Mouse (Mus musculus) MEL (cell line): ENCODE data around the gene Tnnc1. TPM values are rescaled to one million over a fixed set of nuclear protein-coding genes. Genes with fewer than 3 reads are reported as not detected.
A peak's percentile ranks its signal among the peaks of the same experiment; 100 is the strongest.

Experiments
- DNase-seq: peaks from one replicate; pipeline ENCODE4 v3.0.0; 2011; ENCODE audit warnings: low read depth, low spot score
- H3K27ac ChIP-seq: 2 replicates; pipeline ENCODE4 v1.5.1; 2012; ENCODE audit warnings: low read depth, mild to moderate bottlenecking, control low read depth, low read length, moderate library complexity; ENCODE audit not compliant: control insufficient read depth
- H3K27me3 ChIP-seq, 2 experiments: fragments of 150-350 bp in 1 of 2; sonication (generic) in 1 of 2; 2 replicates each; pipeline ENCODE4 v1.6.1; 2012; ENCODE audit warnings: low read length in 2 of 2, mild to moderate bottlenecking in 2 of 2, improper control_type of control experiment in 1 of 2, moderate library complexity in 1 of 2; ENCODE audit not compliant: insufficient read depth in 2 of 2, control insufficient read depth in 1 of 2
- H3K36me3 ChIP-seq, 2 experiments: 2 replicates each; pipeline ENCODE4 v1.6.1; 2012 to 2014; ENCODE audit warnings: low read length in 2 of 2, improper control_type of control experiment in 1 of 2, inconsistent platforms in 1 of 2, mild to moderate bottlenecking in 1 of 2; ENCODE audit not compliant: insufficient read depth in 2 of 2, control insufficient read depth in 1 of 2
- H3K4me1 ChIP-seq, 2 experiments: fragments of 150-350 bp in 1 of 2; sonication (generic) in 1 of 2; 2 replicates each; pipeline ENCODE4 v1.6.1; 2012; ENCODE audit warnings: low read length in 2 of 2, improper control_type of control experiment in 1 of 2, mild to moderate bottlenecking in 1 of 2; ENCODE audit not compliant: insufficient read depth in 2 of 2, control insufficient read depth in 1 of 2
- H3K4me3 ChIP-seq, 2 experiments: fragments of 150-350 bp in 1 of 2; sonication (generic) in 1 of 2; 2 replicates each; pipeline ENCODE4 v1.5.1; 2012; ENCODE audit warnings: low read depth in 2 of 2, low read length in 2 of 2, mild to moderate bottlenecking in 2 of 2, moderate library complexity in 2 of 2, control low read depth in 1 of 2, improper control_type of control experiment in 1 of 2; ENCODE audit not compliant: control insufficient read depth in 1 of 2, insufficient read depth in 1 of 2
- H3K79me2 ChIP-seq: 2 replicates; pipeline ENCODE4 v1.6.1; 2012; ENCODE audit warnings: mild to moderate bottlenecking, low read length, moderate library complexity; ENCODE audit not compliant: control insufficient read depth, poor library complexity, insufficient read depth
- H3K9ac ChIP-seq: 2 replicates; pipeline ENCODE4 v1.6.1; 2012; ENCODE audit warnings: low read depth, mild to moderate bottlenecking, control low read depth, low read length, moderate library complexity; ENCODE audit not compliant: control insufficient read depth, poor library complexity, severe bottlenecking
- H3K9me3 ChIP-seq: fragments of 150-350 bp; sonication (generic); replicated peaks from 2 replicates; pipeline ENCODE4 v1.6.1; 2012; ENCODE audit warnings: mild to moderate bottlenecking, low read length, improper control_type of control experiment, moderate library complexity; ENCODE audit not compliant: insufficient read depth
- BHLHE40 ChIP-seq: IDR thresholded peaks from 2 replicates; pipeline ENCODE4 v1.6.1; 2012; ENCODE audit warnings: low read depth, mild to moderate bottlenecking, inconsistent platforms, low read length, improper control_type of control experiment, borderline replicate concordance
- CTCF ChIP-seq, 3 experiments: IDR thresholded peaks in 2 of 3; conservative IDR thresholded peaks in 1 of 3; 2 replicates each; pipeline ENCODE4 v1.5.1; 2011 to 2012; ENCODE audit warnings: low read length in 3 of 3, low read depth in 2 of 3, mild to moderate bottlenecking in 2 of 3, improper control_type of control experiment in 1 of 3, inconsistent platforms in 1 of 3, mixed read lengths in 1 of 3, moderate library complexity in 1 of 3; ENCODE audit not compliant: control insufficient read depth in 1 of 3, insufficient read depth in 1 of 3, poor library complexity in 1 of 3, severe bottlenecking in 1 of 3
- E2F4 ChIP-seq: IDR thresholded peaks from 2 replicates; pipeline ENCODE4 v1.6.1; 2011; ENCODE audit warnings: low read depth, low read length, improper control_type of control experiment, borderline replicate concordance
- EP300 ChIP-seq, 2 experiments: IDR thresholded peaks; 2 replicates each; pipeline ENCODE4 v1.6.1; 2011; ENCODE audit warnings: improper control_type of control experiment in 2 of 2, low read length in 2 of 2, low read depth in 1 of 2, mild to moderate bottlenecking in 1 of 2
- ETS1 ChIP-seq: IDR thresholded peaks from 2 replicates; pipeline ENCODE4 v1.6.1; 2012; ENCODE audit warnings: low read depth, mild to moderate bottlenecking, inconsistent platforms, low read length, improper control_type of control experiment, moderate library complexity
- GATA1 ChIP-seq: IDR thresholded peaks from 2 replicates; pipeline ENCODE4 v1.6.1; 2011; ENCODE audit warnings: low read depth, low read length, improper control_type of control experiment
- MAFK ChIP-seq: IDR thresholded peaks from 2 replicates; pipeline ENCODE4 v1.6.1; 2011; ENCODE audit warnings: low read depth, mild to moderate bottlenecking, low read length, improper control_type of control experiment, borderline replicate concordance
- MXI1 ChIP-seq: IDR thresholded peaks from 2 replicates; pipeline ENCODE4 v1.6.1; 2011; ENCODE audit warnings: mild to moderate bottlenecking, low read depth, low read length, improper control_type of control experiment
- MYB ChIP-seq: IDR thresholded peaks from 2 replicates; pipeline ENCODE4 v1.6.1; 2011; ENCODE audit warnings: mild to moderate bottlenecking, low read depth, low read length, improper control_type of control experiment
- MYC ChIP-seq: IDR thresholded peaks from 2 replicates; pipeline ENCODE4 v1.6.1; 2011; ENCODE audit warnings: low read depth, mild to moderate bottlenecking, low read length, improper control_type of control experiment, moderate library complexity
- NELFE ChIP-seq: IDR thresholded peaks from 2 replicates; pipeline ENCODE4 v1.6.1; 2011; ENCODE audit warnings: low read depth, low read length, improper control_type of control experiment
- POLR2A ChIP-seq, 2 experiments: IDR thresholded peaks; 2 replicates each; pipeline ENCODE4 v1.6.1; 2011 to 2012; ENCODE audit warnings: low read length in 2 of 2, mild to moderate bottlenecking in 2 of 2, control low read depth in 1 of 2, improper control_type of control experiment in 1 of 2, low read depth in 1 of 2, moderate library complexity in 1 of 2; ENCODE audit not compliant: control insufficient read depth in 1 of 2, insufficient read depth in 1 of 2, poor library complexity in 1 of 2
- POLR2AphosphoS2 ChIP-seq: IDR thresholded peaks from 2 replicates; pipeline ENCODE4 v1.6.1; 2011; ENCODE audit warnings: low read length, improper control_type of control experiment
- TCF12 ChIP-seq: IDR thresholded peaks from 2 replicates; pipeline ENCODE4 v1.6.1; 2014; ENCODE audit warnings: low read depth, mild to moderate bottlenecking, inconsistent platforms, low read length, improper control_type of control experiment, moderate library complexity
- UBTF ChIP-seq: IDR thresholded peaks from 2 replicates; pipeline ENCODE4 v1.6.1; 2012; ENCODE audit warnings: low read depth, mild to moderate bottlenecking, inconsistent platforms, low read length, improper control_type of control experiment, moderate library complexity, borderline replicate concordance; ENCODE audit not compliant: insufficient read depth
- ZC3H11A ChIP-seq: IDR thresholded peaks from 2 replicates; pipeline ENCODE4 v1.6.1; 2012; ENCODE audit warnings: low read depth, mild to moderate bottlenecking, inconsistent platforms, low read length, improper control_type of control experiment
- polyA plus RNA-seq, 2 experiments: library from polyadenylated mRNA; stranded (reverse) in 1 of 2; unstranded in 1 of 2; fragments of >175 nt in 1 of 2; fragments of >200 nt in 1 of 2; gene quantifications; 2 replicates each; pipeline versions ENCODE4 v1.2.1 to v1.2.4; 2012; ENCODE audit warnings: low replicate concordance in 2 of 2, low read depth in 1 of 2; ENCODE audit not compliant: insufficient read length in 2 of 2, insufficient read depth in 1 of 2, missing spikeins in 1 of 2
- total RNA-seq: library from RNA; depleted of rRNA; stranded (reverse); fragments of 300-350 nt; gene quantifications from 2 replicates; pipeline ENCODE4 v1.2.3, GENCODE M21; 2012; rRNA removed

Tnnc1 gene
- total RNA-seq (not detected in 2 replicates), polyA plus RNA-seq (under 1 TPM in 1 of 2 experiments, not detected in 1; 0.19 TPM)

- DNase-seq = no peak
- Histone ChIP-seq H3K4me1 (peaks cover 3 to 11% of the 10 kb centered on the region in 2 experiments; a peak in 3 of 4 replicates), H3K36me3 (peaks cover 3 to 10% of the 10 kb centered on the region in 2 experiments; a peak in 3 of 4 replicates), H3K4me3 (peak within 1 kb of the TSS; percentile 77 to 87), H3K79me2 (peaks cover 19% of the 10 kb centered on the region), H3K9ac (peak within 1 kb of the TSS; percentile 77), H3K27me3 (no peaks in the 10 kb centered on the region; a peak in 1 of 4 replicates), H3K27ac (no peak within 1 kb of the TSS), H3K9me3 (no peaks in the 10 kb centered on the region)
- TF ChIP-seq E2F4 (no peak), BHLHE40 (no peak), CTCF (IDR thresholded peaks at IDR 0.05 in 2 of 3, conservative IDR thresholded peaks at IDR 0.05 in 1 of 3; ENCODE audit: control insufficient read depth in 1 of 3, insufficient read depth in 1 of 3, low read depth in 2 of 3, low read length in 3 of 3, poor library complexity in 1 of 3, severe bottlenecking in 1 of 3) (no peak), POLR2A (IDR thresholded peaks at IDR 0.05; ENCODE audit: control insufficient read depth in 1 of 2, insufficient read depth in 1 of 2, low read depth in 1 of 2, low read length in 2 of 2, poor library complexity in 1 of 2) (no peak), ZC3H11A (no peak), POLR2AphosphoS2 (no peak), MAFK (no peak), ETS1 (no peak), MYB (no peak), UBTF (no peak), GATA1 (no peak), EP300 (IDR thresholded peaks at IDR 0.05; ENCODE audit: low read depth in 1 of 2, low read length in 2 of 2) (no peak), MXI1 (no peak)
These were observed at the start of gene Tnnc1 for GRCm38 (mm10) chr14:31208084-31208483. TSS of gene Tnnc1 (plus strand) at chr14:31208312.

DNA sequence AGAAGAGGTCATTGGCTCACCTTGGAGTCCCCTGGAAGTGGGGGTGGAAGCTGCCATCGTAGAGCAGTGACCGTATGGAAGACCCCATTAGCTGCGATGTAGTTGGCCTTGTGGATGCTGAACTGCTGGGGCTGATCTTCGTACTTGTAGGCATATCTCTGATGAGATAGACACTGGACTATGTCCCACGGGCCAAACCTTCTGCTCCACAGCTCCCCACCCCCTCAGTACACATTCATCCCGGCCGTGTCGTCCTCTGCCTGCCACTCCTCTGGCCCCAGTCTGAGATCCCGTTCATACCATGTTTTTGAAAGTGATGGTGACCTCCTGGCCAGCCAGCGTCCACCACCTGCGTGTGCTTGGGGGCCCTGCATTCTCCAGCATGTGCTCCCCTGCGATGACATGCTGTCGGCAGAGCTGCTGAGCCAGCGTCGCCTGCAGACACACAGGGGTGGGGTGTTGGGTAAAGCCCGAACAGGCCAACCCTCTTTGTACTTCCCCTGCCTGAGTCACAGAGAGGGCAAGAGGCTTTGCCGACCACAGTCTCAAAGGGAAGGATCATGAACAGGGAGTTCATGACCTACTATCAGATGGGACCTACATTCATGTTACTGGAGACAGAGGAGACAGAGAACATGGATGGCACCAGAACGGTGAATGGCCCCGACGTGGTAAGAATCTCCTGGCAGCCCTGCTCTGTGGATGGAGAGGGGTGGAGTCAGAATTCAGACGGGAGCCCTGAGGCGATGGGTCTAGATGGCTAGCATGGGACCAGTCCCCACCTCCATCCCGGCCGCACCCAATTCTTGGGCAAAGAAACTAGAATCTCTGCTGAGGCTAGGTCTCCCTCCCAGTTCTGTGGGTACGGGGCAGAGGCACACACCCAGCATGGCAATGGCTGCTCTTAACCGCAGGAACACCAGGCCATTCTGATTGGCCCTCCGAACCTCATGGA, 47.6 kb upstream of the Tnnc1 start:
- Histone ChIP-seq H3K36me3 (peaks cover 0 to 2% of the 10 kb centered on the region in 2 experiments; a peak in 1 of 4 replicates), H3K79me2 (no peaks in the 10 kb centered on the region), H3K4me3 (no peak overlapping the region), H3K4me1 (peaks cover 0 to 6% of the 10 kb centered on the region in 2 experiments), H3K9me3 (no peaks in the 10 kb centered on the region), H3K27me3 (no peaks in the 10 kb centered on the region; a peak in 2 of 4 replicates), H3K9ac (no peak overlapping the region), H3K27ac (no peak overlapping the region)
- no peak for TF ChIP-seq CTCF (IDR thresholded peaks at IDR 0.05 in 2 of 3, conservative IDR thresholded peaks at IDR 0.05 in 1 of 3; ENCODE audit: control insufficient read depth in 1 of 3, insufficient read depth in 1 of 3, low read depth in 2 of 3, low read length in 3 of 3, poor library complexity in 1 of 3, severe bottlenecking in 1 of 3)
- no peak for TF ChIP-seq TCF12
- TF ChIP-seq MYB = no peak
- TF ChIP-seq MYC = no peak
- no peak for TF ChIP-seq NELFE
- no peak for TF ChIP-seq MAFK
- DNase-seq = no peak
